Mouse (Mus musculus) T-cell, adult 2 months (primary cell): Measurements from ENCODE around the gene Lhx3.

ENCODE experiments used
- DNase-seq: peaks from one replicate; pipeline ENCODE4 v3.0.0; 2022; ENCODE audit warnings: low spot score

Lhx3 gene

DNA sequence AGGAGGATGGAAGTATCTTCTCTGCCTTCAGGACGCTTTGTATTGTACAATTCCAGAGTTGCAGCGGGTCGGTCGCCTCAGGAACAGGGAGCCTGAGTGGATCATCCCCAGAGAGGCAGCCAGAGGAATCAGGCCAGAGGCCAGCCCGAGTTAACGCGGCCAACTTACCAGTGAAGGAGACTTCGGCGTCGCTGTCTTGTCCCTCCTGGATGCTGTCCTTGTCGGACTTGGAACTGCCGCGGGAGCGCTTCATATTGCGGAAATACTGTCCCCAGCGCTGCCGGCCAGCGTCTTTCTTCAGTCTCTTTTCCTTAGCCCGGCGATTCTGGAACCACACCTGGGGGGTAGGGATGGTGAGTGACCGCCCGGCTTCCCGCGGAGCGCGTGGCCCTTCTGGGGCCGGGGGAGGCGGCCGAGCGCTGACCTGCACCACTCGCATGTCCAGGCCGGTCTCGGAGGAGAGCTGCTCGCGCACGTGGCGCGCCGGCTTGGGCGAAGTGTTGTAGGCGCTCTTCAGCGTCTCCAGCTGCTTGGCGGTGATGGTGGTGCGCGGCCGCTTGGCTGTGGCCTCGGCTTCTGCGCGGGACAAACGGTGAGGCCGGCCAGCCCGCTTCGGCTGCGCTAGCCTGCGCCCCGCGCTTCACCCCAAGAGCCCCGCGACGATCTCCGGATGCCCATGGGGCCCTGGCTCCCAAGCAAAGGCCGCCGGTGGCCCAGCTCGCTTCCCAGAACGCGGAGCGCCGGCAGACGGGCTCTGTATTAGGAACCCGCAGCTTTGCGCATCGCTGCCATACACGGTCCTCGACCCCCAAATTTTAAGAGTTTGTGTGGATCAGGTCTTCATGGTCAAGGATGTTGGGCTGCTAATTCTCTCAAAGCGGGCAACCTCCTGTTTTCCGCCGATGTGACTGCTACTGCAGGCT lies 5.9 kb downstream of the Lhx3 start:
- DNase-seq, result no peak

DNA sequence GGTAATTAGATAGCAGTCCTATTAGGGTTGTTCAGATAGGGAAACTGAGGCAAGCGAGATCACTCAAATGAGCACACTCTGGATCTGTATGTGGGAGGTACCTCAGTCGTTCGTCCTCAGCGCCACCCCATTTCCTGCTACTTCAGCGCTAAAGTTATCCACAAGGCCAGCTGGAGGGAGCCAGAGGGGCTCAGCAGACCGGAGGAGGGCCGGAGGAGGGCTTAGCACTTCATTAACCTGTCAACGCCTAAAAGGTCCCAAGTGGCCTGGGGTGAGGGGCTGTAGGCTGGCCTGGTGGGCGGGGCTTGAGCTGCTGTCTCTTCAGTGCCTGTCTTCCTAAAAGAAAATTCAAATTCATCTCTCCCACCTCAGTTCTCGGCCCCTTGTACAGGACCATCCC lies 9.6 kb downstream of the Lhx3 start:
- no peak for DNase-seq

DNA sequence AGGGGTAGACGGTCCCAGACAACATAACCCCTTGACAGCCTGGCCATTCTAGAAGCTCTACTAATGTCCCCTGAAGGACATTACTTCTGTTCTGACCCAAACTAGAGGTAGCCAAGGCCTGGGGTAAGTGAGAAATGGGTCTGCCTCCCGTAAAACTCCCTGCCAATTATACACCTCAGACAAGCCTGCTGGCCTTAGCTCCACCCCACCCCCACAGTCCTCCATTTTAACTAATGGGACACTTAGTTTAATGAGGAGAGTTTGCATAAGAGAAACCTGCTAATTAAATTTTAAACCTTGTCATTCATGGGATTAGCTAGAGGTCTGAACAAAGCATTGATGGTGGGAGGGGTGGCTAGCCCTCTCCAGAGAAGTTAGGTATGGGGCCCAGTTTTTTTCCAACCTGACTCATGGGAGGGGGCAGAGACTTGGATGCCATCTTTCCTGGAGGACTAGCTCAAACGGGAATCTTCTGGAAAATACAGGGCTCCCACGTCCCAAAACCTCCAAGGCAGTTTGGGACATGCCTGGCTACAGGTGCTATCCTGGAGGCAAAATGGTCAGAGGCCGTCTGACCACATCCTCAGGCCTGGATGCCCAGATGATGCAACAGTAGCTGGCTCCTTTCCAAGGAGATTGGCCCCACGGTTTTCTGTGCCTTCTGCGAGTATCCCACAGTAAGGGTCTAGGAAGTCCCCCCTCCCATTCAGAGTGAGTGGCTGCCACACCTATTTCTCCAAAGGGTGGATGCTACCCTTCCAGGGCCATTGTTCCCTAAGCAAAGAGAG lies 13.3 kb downstream of the Lhx3 start:
- no peak for DNase-seq

DNA sequence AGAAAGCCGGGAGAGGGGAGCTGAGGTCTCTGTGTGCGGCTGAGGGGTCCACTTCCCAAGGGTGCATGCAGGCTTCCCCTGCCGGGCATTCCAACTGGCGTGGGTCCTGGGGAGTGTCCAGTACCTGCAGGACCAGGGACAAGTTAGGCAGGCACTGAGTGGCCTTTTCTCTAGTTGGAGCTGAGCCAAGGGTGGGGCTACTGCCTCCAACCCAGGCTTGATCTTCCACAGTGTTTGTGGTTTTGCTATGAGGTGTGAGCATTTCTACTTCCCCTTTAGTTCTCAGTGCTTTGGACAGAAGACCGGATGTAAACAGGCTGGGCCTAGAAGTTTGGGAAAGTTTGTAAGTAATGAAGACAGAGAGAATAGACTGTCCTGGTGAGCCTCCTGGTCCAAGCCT lies 19.6 kb downstream of the Lhx3 start:
- DNase-seq, result no peak

DNA sequence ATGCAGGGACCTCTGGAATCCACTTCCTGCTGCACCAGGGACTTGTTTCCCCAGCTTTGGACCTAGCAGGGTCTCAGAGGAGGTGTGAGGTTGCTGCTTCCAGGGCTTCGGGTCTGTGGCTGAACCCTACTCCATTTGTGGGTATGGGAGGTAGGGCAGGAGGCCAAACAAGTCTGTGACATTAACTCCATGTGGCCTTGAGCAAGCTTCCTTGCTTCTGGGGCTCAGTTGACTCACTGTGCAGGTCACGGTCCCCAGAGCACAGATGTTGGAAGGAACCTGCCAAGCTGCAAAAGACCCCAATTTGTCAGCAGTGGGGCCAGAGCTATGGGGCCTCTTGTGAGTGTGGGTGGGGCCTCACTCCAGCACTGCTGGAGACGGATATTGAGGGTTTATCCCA lies 23.7 kb downstream of the Lhx3 start:
- DNase-seq, result no peak

DNA sequence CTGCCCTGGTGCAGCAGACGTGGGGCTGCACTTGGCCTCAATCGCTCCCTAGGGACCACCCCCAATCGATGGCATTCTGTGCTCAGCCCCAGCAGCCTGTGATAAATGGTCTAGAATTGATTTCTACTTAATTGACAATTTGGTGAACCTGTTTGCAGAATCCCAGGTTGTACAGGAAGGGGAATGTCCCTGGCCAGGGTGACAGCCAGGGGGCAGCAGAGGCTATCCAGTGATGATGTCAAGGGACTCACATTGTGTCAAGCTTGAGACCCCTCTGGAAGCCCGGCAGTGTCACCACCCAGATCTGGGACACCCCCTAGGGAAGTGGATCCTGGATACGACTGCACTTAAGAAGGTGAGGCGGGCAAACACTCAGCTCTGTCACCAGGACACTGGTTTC lies 25.4 kb downstream of the Lhx3 start:
- DNase-seq, result peak; percentile 5

DNA sequence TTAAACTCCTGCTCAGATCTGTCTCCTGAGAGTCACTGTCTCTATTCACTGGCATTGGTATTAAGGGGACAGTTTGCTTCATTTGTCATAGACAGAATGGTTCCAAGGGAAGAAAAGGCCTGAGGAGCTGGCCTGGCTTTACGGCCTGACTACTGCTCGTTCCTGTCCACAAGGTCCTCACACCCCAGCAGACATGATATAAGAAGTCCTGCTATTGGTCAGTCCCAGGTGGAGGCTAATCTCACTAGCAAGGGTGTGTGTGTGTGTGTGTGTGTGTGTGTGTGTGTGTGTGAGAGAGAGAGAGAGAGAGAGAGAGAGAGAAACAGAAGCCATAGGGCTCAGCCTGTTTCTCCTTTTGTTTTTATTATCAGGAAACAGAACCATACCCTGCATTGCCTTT lies 30.9 kb downstream of the Lhx3 start:
- no peak for DNase-seq

DNA sequence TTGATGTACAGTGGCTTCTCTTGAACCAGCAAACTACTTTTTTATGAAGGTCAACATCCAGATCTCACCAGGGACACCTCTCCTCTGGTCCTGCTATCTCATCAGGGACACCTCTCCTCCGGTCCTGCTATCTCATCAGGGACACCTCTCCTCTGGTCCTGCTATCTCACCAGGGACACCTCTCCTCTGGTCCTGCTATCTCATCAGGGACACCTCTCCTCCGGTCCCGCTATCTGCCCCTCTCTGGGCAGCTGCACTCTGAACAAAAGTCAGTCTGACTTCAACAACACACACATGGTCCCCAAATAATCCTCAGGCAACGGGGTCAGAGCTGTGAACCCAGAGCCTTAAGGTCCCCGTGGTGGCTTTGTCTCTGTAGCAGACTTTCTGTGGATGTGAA lies 31.4 kb downstream of the Lhx3 start:
- no peak for DNase-seq

DNA sequence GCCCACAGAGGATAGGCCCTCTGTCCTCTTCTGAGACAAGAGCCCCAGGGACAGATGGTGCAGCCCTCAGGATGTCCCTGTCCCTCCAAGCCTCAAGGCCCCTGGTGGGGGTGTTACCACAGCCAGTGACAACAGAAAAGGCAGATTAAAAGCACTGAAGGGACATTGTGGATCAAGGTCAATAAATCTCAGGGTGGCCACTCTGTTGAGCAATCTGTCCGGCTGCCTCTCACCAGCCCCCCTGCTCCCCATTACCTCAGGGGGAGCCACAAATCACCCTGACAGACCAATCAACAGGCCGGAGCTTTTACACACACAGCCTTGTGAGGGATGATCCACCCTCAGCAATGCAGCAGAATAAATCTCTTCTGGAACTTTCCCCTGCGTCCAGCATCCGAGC lies 32.9 kb downstream of the Lhx3 start:
- no peak for DNase-seq

DNA sequence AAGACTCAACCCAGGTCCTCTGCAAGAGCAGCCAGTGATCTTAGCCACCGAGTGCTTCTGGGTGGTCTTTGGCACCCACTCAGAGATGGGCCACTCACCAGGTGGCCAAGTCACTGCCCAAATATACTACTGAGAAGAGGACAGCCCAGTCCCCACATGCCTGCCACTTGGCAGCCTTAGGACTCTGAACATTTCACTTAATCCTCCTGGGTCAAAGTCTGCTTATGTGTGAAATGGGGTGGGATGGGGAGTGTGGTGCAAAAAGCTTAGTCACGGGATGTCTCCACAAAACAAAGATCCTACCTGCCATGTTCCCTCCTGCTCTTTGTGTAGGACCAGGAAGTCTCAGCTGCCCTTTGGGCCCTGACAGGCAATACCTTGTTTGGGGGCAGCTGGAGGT lies 35.9 kb downstream of the Lhx3 start:
- no peak for DNase-seq

DNA sequence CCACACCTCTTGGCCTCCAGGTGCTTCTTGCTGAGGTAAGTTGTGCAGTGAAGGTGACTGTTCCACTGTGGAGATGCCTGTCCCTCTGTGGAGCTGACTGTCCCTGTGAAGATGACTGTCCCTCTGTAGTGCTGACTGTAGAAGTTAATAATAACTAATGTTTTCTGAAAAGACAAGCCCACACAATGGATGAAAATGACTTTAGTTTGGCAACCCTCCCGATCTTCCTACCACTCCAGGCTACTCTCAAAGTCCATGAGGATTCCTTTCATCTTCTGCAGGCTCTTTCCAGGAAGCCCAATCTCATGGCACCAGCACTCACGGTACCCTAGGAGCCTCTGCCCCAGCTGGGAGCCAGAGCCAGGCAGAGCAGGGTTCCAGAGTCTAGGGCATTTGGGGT lies 37.7 kb downstream of the Lhx3 start:
- DNase-seq, result no peak

DNA sequence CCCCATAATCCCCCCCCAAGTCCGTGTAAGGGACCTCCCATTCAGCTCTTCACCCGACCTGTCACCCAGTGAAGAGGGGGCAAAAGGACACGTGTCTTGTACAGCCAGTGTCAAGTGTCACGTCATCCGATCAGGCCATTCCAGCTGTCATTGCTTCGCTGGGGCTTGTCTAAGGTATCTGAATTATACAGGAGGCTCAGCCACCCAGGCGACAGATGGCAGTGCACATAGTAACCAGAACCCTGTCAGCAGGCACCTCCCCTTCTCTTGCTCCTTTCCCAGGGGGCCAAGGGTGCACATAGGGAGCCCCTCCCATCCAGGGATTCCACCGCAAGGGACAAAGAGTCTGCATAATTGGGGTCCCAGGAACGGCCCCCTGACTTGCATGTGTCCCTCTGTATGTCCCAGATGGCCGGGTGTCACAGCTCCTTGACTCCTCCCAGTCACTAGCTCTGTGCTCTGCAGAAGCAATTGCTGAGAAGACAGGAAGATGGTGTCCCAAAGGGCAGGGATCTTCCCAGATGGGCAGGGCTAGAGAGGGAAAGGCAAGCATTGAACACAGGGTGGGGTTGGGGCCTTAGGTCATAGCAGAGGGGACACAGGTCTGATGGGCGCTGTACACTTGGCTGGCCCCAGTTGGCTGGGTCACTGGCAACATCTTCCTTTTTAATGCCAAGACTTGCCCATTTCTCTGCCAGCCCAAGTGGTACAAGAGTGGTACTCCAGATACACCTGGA lies 39.1 kb downstream of the Lhx3 start:
- DNase-seq, result no peak

DNA sequence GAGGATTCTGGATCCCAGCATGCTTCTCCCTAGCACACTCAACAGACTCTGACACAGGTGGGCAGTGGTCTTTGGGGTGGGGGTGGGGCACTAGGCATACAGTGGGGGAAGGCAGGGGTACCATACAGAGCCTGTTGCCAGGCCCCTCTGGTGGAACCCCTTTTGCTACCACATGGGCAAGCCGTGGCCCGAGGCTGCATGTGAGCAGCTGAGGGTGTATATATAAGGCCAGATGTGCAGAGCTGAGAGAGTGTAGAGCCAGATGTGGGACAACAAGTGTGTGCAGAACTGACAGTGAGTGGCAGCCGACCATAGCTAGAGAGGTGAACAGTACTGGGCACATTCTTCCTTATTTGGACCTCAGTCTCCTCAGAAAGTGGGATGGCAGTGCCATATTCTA lies 41.2 kb downstream of the Lhx3 start:
- DNase-seq, result no peak

DNA sequence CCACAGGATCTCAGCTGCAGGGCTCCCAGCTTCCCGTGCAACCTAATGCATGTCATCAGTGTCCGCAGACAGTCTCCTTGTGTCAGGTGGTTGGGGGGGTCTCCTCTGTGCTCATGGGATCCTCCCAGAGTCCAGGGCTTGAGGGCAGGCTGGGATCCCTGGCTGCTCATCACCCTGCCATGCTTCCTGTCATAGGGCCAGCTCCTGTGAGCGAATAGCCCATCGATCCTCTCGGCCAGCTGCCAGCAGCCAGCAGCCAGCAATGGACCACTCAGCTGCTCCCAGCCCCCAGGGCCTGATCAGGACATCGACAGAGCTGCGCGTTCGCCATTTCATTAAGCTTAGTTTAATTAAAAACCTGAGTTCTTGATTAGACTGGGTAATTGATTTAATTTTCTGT lies 50.0 kb downstream of the Lhx3 start:
- DNase-seq, result no peak

DNA sequence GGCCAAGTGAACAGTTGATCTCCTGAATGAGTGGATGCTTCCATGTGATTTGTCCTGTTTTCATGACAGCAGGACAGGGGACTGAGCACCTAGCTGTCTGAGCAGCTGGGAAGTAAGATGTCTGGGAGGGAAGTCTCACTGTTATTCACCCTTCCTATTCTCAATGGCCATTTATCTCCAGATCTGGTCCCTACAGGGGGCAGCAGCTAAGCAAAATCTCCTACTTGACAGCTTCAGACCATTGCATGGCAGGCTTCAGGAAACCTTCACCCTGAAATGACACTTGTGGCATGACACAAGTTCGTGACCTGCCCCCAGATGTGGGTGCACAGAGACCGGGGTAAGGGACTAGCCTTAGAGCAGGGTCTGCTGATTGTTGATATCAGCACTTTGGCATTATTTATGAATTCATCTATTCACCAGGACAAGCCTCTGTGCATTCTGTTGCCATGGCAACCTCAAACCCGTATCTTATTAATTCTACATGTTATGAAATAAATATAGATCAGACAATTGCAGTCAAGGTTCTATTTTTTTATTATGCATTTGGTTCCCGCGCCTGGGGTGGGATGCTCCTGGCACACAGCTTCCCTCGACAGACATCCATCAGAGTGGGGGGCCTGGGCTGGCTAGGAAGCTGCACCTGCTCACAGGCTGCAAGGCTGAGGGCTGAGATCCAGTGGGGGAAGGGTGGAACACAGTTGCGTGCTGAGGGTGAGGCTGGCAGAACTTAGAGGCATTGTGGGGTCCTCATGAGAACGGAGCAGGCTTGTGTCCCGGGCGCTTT lies 51.7 kb downstream of the Lhx3 start:
- no peak for DNase-seq

DNA sequence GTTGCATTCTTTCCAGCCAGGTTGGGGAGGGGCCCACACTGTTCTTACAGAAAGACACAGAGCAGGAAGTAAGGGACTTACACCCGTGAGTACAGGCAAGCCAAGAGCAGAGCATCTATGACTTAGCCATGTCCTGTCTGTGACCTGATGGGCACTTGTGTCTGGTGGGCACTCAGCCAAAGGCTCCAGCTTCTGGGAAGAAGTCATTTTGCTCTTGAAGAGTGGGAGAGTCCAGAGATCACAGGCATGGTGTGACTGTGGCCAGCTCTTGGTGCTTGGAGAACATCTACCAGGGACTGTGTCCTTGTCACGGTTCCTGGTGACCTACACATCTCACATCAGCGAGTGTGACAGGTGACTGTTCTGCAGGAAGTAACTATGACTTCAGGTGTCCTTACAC lies 52.4 kb downstream of the Lhx3 start:
- DNase-seq, result no peak

DNA sequence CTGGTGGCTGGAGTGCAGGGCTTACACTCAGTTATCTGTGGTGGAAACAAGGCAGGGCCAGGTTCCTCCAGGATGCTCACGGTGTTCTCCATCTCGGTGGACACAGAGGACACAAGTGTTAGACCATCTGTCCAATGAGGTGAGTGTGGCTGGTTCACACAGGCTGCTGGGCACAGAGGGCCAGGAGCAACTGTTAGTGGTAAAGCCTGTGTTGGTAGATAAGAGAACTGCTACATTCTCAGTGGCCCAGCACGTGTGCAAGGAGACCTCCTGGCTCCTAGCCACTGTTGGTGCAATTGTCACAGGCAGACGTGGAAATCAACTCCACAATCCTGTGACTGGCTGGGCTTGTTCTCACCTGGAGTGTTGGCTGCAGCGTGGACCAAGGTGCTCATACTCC lies 53.5 kb downstream of the Lhx3 start:
- DNase-seq, result no peak

DNA sequence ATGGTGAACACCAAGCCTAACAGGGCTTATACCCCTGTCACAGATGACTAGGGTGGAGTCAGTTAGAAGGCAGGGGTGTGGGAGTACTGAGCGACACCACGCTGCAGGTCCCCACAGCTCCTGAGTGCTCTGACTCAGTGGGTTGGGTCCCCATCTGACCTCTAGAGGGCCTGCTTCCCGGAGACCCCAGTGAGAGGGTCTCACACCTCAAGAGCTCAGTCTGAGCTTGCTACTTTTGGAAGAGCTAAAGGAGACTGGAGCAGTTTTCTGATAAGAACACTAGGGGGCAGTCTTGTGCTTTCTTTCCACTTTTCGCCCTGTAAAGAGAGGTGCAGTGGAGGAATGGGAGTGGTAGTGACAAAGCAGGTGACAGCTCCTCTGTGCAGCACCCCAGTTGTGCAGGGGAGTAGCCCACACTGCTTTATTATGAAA lies 54.2 kb downstream of the Lhx3 start:
- peak; percentile 34 for DNase-seq

DNA sequence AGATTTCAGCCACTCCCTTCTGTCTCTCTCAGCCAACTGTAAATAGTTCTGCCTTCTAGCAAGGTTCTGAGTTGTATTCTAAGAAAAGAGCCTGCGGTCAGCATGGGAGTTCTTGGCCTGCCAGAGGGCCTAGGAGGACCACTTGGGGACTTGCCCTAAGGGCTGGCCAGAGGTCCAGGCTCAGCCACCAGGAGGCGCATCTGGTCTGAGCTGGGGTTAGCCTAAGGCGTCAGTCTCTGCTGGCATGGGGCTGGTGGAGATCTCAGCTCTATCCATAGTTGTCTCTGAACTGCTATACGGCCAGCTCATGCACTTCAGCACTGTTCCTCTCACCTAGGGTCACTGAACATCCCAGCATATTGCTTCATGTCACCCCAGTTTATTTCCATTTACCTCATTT lies 54.8 kb downstream of the Lhx3 start:
- no peak for DNase-seq
